Mouse (Mus musculus) lung, postnatal 4 days (tissue): Measurements from ENCODE around the gene Calr.
A peak's percentile ranks its signal among the peaks of the same experiment; 100 is the strongest.

Source experiments
- DNase-seq, 2 experiments: peaks; one replicate each; pipeline ENCODE4 v3.0.0; 2021

Gene Calr

GRCm38 (mm10) chr8:84814555-84815441 is 31.9 kb downstream of the Calr start:
- DNase-seq = no peak

- DNase-seq = no peak
Measured at GRCm38 (mm10) chr8:84814240-84814554, 32.5 kb downstream of the Calr start.

- DNase-seq = no peak
Measured at GRCm38 (mm10) chr8:84813830-84814229, 32.9 kb downstream of the Calr start.

DNA sequence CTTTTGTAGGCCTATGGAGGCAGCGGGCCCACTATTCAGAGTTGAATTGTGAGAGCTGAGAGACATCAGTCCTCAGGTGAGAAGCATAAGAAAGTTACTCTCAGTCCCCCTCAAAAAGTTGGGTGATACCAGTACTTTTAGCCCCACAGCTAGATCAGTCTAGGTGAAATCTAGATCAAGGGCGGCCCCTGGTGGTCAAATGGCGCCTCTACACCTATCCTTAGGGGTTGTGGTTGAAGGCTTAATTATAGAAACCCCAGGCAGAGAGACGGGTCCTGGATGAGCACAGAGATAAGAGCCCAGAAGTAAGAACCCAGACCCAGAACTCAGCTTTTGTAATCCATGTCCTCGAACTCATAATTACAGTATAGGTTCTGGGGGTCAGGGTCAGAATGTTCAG is 33.7 kb downstream of the Calr start:
- peak; percentile 77 to 86 for DNase-seq

- no peak for DNase-seq
Measured at GRCm38 (mm10) chr8:84811303-84811702, 35.4 kb downstream of the Calr start.

- DNase-seq = peak; percentile 95 to 97
Measured at GRCm38 (mm10) chr8:84810896-84811295, 35.8 kb downstream of the Calr start.

GRCm38 (mm10) chr8:84809941-84810280 is 36.8 kb downstream of the Calr start:
- DNase-seq = no peak

- no peak for DNase-seq
Measured at GRCm38 (mm10) chr8:84809109-84809940, 37.4 kb downstream of the Calr start.

DNA sequence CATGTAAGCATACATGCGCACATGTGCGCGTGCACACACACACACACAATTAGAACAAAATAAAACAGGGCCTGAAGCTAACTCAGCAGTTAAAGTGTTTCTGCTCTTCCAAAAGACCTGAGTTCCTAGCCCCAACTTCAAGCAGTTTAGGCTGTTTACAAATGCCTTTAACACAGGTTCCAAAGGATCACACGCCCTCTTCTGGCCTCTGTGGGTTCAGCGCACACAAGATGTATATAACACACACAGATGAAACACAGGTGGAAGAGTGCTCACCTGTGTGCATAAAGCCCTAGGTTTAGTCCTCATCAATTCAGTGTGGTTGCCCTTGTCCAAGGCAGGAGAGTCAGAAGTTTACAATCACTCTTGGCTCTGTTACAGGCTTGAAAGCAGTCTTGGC is 40.7 kb downstream of the Calr start:
- no peak for DNase-seq

- peak; percentile 82 to 85 for DNase-seq
Measured at GRCm38 (mm10) chr8:84799999-84800831, 46.5 kb downstream of the Calr start, which contains the start of gene Nfix. Nfix (minus strand) TSS chr8:84800344.

GRCm38 (mm10) chr8:84799136-84799931 is 47.4 kb downstream of the Calr start:
- peak; percentile 76 to 81 for DNase-seq

DNA sequence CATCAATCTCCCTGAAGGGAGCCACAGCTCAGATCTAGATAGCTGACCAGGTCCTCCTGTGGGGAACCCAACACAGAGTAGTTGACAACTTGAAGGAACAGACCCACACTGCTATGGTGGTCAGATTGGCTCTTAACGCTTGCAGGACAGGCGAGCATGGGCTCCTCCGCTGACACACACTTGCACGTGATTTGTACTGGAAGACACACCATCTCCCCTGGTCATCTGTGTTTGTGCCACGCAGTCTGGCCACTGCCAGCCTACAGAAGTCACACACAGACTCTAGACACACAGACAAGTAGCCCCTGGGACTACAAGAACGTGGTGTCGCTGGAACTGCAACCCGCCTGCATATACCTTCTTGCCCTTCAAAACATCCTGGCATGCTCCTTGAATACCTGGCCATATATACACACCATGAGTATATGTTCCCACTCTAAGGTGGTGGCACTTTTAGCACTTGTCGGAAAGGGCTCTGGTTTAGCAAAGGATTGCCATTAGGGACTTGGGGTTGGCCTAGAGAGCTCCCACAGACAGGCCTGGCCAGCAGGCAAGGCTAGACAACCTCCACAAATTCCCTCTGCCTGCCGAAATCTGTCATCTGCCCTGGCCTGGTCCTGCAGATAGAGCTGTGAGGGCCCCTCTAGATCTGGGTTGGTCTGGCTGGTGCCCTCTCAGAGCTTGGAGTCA is 48.1 kb downstream of the Calr start:
- no peak for DNase-seq

GRCm38 (mm10) chr8:84797971-84798370 is 48.8 kb downstream of the Calr start:
- DNase-seq = no peak

DNA sequence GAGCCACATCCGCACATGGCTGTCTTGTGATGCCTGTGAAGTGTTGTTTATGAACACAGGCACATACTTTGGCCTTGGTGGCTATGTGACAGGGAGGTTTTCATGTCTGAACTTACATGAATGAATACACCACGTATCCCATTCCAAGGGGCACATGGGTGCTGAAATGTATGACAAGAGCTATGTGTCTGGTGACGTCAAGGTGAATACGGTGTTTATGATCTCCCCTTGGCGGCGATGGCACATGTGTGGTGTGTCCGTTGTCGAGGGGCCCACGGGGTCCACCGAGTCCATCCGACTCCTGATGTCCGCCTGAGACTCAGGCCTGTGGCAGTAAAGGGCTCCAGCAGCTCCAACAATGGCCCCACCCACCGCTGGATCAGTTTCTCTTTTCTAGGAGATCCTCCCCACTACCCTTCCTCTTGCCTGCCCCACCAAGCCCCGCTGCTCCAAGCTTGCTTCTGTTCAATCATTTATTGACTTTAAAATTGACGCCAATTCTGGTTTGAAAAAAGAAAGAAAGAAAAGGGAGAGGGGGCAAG is 49.4 kb downstream of the Calr start:
- DNase-seq = no peak

- peak in 1 of 2 experiments; percentile 63 for DNase-seq
Measured at GRCm38 (mm10) chr8:84794486-84794885, 52.2 kb downstream of the Calr start.

DNA sequence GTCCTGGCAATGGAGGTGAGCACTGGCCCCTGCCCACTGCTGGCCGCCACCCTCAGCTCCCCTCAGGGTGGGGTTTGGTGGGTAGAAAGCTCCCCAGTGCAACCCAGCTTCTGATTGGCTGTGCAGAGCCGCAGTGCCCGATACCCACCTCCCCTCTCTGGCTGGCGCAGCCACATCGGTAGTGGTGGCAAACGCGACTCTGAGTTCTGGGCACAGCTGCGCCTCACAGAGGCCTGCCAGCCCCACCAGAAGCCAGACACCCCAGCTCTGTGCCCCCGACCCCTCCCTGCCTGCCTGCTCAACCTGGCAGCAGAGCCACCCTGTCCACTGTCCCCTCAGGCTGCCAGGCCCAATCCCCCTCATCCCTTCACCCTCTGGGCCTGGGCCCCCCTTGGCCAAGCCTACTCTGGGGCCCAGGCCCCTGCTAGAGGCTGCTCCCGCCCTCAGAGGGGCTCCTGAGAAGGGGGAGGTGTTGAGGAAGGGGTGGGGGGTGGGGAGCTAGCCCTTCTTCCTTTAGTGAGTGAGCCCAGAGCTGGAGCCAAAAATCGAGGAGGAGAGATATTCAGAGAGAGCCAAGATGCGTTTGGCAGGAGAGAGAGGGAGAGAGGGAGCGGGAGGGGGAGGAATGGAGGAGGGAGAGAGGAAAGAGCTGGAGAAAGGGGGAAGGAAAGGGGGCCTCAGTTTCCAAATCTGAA is 52.8 kb downstream of the Calr start:
- peak in 1 of 2 experiments; percentile 60 for DNase-seq

DNA sequence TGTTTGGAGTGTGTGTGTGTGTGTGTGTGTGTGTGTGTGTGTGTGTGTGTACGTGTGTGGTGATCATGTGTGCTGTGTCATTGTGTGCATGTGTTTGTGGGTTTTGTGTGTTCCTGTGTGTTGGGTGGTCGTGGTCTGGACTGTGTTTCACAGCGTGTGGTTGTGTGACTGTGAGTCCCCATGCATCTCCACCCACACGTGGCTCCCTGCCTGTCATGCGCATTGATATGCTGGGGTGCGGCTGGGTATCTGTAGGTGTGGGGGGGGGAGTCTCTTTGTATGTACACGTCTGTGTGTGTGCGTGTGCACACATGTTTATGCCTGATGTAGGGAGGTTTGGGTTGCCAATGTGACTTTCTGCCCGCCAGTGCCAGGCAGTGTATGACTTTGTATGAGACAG is 53.6 kb downstream of the Calr start:
- DNase-seq = no peak

GRCm38 (mm10) chr8:84792429-84792947 is 54.2 kb downstream of the Calr start:
- DNase-seq = no peak
